Mouse (Mus musculus) right cerebral cortex, adult 18-20 months (tissue): ENCODE measurements around the gene Cdkal1.
A peak's percentile ranks its signal among the peaks of the same experiment; 100 is the strongest.

Experiments
- DNase-seq: peaks from one replicate; pipeline ENCODE4 v3.0.0; 2022; ENCODE audit warnings: mixed read lengths

Gene Cdkal1

GRCm38 (mm10) chr13:29697230-29697629 lies 158.2 kb downstream of the Cdkal1 start:
- no peak for DNase-seq

- DNase-seq = no peak
Observed at GRCm38 (mm10) chr13:29690734-29691133, 164.7 kb downstream of the Cdkal1 start.

- DNase-seq = no peak
Observed at GRCm38 (mm10) chr13:29688851-29689250, 166.6 kb downstream of the Cdkal1 start.

GRCm38 (mm10) chr13:29687872-29688271 lies 167.6 kb downstream of the Cdkal1 start:
- DNase-seq = no peak

GRCm38 (mm10) chr13:29679479-29680186 lies 175.8 kb downstream of the Cdkal1 start:
- no peak for DNase-seq

- no peak for DNase-seq
Observed at GRCm38 (mm10) chr13:29677559-29677958, 177.9 kb downstream of the Cdkal1 start.

- DNase-seq = no peak
Observed at GRCm38 (mm10) chr13:29670626-29671025, 184.8 kb downstream of the Cdkal1 start.

- DNase-seq = no peak
Observed at GRCm38 (mm10) chr13:29663908-29664307, 191.6 kb downstream of the Cdkal1 start.

- DNase-seq = peak; percentile 10
Observed at GRCm38 (mm10) chr13:29655841-29656365, 199.6 kb downstream of the Cdkal1 start.

- DNase-seq = no peak
Observed at GRCm38 (mm10) chr13:29653407-29653806, 202.1 kb downstream of the Cdkal1 start.

- no peak for DNase-seq
Observed at GRCm38 (mm10) chr13:29652791-29653190, 202.7 kb downstream of the Cdkal1 start.

DNA sequence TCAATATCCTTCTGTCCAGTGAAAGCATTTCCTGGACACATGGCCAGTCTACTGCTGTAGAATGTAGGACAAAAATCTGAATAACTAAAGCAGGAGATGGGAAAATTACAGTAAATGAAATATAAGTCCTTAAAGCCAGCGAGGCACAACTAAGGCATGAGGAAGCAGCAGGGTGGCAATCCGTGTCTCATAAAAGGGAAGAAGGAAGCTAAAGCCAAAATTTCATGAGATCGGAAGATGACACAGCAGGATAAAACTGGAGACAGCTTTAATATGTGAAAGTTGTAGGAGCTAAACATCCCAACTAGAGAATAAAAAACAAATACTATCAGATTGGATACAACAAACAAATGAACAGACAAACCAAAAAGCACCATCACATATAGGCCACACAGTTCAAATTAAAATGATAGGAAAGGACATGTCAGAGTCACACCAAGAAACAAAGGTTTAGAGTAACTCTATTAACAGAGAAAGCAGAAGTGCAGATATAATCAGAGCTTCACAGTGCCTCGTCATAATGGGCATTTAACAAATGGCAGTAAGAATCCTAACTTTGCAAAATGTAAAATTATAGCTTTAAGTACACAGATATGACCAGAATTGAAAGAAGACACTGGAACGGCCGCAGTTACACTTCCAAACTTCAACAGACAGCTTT lies 204.8 kb downstream of the Cdkal1 start:
- no peak for DNase-seq

DNA sequence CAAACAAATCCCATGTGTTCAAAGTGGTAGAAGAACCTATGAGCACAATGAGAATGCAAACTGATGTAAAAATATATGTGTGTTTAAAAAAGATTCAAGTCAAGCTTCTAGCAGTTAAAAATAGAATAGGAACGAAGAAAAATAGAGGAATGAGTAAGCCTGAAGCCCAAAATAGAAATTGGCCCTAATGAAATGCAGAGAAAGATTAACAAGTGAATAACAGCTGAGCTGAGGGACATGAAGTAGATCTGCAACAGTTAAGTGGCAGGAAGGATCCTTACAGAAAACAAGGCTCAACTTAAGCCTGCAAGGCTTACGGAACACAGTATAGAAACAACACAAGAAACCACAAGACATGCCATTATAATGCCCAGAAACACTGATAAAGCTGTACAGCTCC lies 205.9 kb downstream of the Cdkal1 start:
- no peak for DNase-seq

GRCm38 (mm10) chr13:29642226-29642625 lies 213.2 kb downstream of the Cdkal1 start:
- DNase-seq = no peak

GRCm38 (mm10) chr13:29641200-29641599 lies 214.3 kb downstream of the Cdkal1 start:
- DNase-seq = no peak

- no peak for DNase-seq
Observed at GRCm38 (mm10) chr13:29640186-29640585, 215.3 kb downstream of the Cdkal1 start.

GRCm38 (mm10) chr13:29638303-29638702 lies 217.2 kb downstream of the Cdkal1 start:
- no peak for DNase-seq

GRCm38 (mm10) chr13:29637788-29638187 lies 217.7 kb downstream of the Cdkal1 start:
- no peak for DNase-seq

DNA sequence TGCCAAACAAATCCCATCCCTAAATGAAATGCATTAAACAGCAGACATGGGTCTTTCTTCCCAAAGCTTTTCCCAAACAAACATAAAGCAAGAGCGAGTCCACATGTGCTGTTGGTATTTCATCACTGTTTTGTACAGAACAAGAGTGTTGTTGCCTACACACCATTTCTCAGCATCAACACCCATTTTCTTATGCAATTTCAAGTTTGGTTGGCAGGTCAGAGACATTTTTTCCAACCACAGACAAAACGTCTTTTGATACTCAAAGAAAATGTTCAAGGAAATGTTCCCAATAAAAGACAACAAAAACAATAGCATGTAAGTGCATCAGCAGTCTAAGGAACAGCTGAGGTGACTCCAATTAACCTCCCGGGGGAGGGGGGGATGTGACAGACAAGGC lies 219.9 kb downstream of the Cdkal1 start:
- no peak for DNase-seq

DNA sequence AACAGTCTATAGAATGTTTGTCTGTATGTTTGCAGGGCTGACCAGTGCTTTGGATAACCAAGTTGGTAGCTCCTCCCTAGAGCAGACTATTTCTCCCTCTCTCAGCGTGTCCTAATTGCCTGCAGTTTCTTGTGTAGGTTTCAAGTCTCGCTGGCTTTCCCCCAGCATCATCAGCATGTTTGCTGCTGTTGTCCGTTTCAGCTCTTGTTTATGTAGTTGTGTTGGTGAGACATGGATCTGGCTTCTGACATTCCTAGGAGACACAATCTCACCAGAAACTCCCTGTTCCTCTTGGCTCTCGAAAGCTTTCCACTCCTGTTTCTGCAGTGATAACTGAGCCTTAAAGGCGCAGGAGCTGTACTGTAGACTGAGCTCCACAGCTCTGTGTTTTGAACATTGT lies 224.1 kb downstream of the Cdkal1 start:
- DNase-seq = no peak

GRCm38 (mm10) chr13:29628607-29629006 lies 226.9 kb downstream of the Cdkal1 start:
- no peak for DNase-seq

- no peak for DNase-seq
Observed at GRCm38 (mm10) chr13:29627438-29628124, 227.9 kb downstream of the Cdkal1 start.

GRCm38 (mm10) chr13:29624929-29625328 lies 230.5 kb downstream of the Cdkal1 start:
- DNase-seq = no peak
